Mouse (Mus musculus) lung, adult 2 months (tissue): ENCODE measurements around the gene Gen1.

Experiments used
- CTCF ChIP-seq: fragments of 200-500 bp; IDR thresholded peaks from 2 replicates; pipeline ENCODE4 v1.5.1; 2011; ENCODE audit warnings: mild to moderate bottlenecking, low read length, control low read depth; ENCODE audit not compliant: insufficient read depth
- POLR2A ChIP-seq: fragments of 200-500 bp; IDR thresholded peaks from 2 replicates; pipeline ENCODE4 v1.6.1; 2011; ENCODE audit warnings: low read depth, mild to moderate bottlenecking, control low read depth, low read length, borderline replicate concordance; ENCODE audit errors: extremely low read depth

- TF ChIP-seq POLR2A: no peak
- no peak for TF ChIP-seq CTCF
Measured at GRCm38 (mm10) chr12:11196830-11197229, 68.8 kb downstream of the Gen1 start.
